Mouse (Mus musculus) retina, adult 2 months (tissue): ENCODE data around the gene Klhl2.

Experiments used
- DNase-seq: peaks from one replicate; pipeline ENCODE4 v3.0.0-alpha.2; 2012; ENCODE audit warnings: low read depth, low spot score

Gene Klhl2

GRCm38 (mm10) chr8:64849897-64850541, at the start of gene Klhl2:
TSS of gene Klhl2 (minus strand) at chr8:64850017.
- DNase-seq, result peak; percentile 58

- DNase-seq, result no peak
Observed at GRCm38 (mm10) chr8:64898710-64899109, 48.9 kb upstream of the Klhl2 start.

- DNase-seq, result no peak
Observed at GRCm38 (mm10) chr8:64896731-64897130, 46.9 kb upstream of the Klhl2 start.

- peak; percentile 15 for DNase-seq
Observed at GRCm38 (mm10) chr8:64880619-64881200, 30.9 kb upstream of the Klhl2 start.

GRCm38 (mm10) chr8:64877630-64878312, 28.0 kb upstream of the Klhl2 start:
- no peak for DNase-seq

GRCm38 (mm10) chr8:64871469-64872165, 21.8 kb upstream of the Klhl2 start:
- no peak for DNase-seq

GRCm38 (mm10) chr8:64870218-64870617, 20.4 kb upstream of the Klhl2 start:
- DNase-seq, result no peak

GRCm38 (mm10) chr8:64849091-64849896, 523 bp downstream of the Klhl2 start:
- no peak for DNase-seq

GRCm38 (mm10) chr8:64848245-64848785, 1.5 kb downstream of the Klhl2 start:
- no peak for DNase-seq

GRCm38 (mm10) chr8:64847650-64848049, 2.2 kb downstream of the Klhl2 start:
- DNase-seq, result no peak

- DNase-seq, result no peak
Observed at GRCm38 (mm10) chr8:64847241-64847640, 2.6 kb downstream of the Klhl2 start.

- DNase-seq, result no peak
Observed at GRCm38 (mm10) chr8:64845314-64845713, 4.5 kb downstream of the Klhl2 start.

- DNase-seq, result no peak
Observed at GRCm38 (mm10) chr8:64844043-64844481, 5.8 kb downstream of the Klhl2 start.

GRCm38 (mm10) chr8:64843168-64843567, 6.6 kb downstream of the Klhl2 start:
- no peak for DNase-seq

- DNase-seq, result no peak
Observed at GRCm38 (mm10) chr8:64841747-64842406, 7.9 kb downstream of the Klhl2 start.

- no peak for DNase-seq
Observed at GRCm38 (mm10) chr8:64839628-64840027, 10.2 kb downstream of the Klhl2 start.

- DNase-seq, result no peak
Observed at GRCm38 (mm10) chr8:64835475-64836122, 14.2 kb downstream of the Klhl2 start.

- DNase-seq, result no peak
Observed at GRCm38 (mm10) chr8:64834071-64834877, 15.5 kb downstream of the Klhl2 start.

- no peak for DNase-seq
Observed at GRCm38 (mm10) chr8:64832581-64833135, 17.2 kb downstream of the Klhl2 start.
